9 mouse cellular contexts compared by ENCODE assay signal in the genomic region with DNA sequence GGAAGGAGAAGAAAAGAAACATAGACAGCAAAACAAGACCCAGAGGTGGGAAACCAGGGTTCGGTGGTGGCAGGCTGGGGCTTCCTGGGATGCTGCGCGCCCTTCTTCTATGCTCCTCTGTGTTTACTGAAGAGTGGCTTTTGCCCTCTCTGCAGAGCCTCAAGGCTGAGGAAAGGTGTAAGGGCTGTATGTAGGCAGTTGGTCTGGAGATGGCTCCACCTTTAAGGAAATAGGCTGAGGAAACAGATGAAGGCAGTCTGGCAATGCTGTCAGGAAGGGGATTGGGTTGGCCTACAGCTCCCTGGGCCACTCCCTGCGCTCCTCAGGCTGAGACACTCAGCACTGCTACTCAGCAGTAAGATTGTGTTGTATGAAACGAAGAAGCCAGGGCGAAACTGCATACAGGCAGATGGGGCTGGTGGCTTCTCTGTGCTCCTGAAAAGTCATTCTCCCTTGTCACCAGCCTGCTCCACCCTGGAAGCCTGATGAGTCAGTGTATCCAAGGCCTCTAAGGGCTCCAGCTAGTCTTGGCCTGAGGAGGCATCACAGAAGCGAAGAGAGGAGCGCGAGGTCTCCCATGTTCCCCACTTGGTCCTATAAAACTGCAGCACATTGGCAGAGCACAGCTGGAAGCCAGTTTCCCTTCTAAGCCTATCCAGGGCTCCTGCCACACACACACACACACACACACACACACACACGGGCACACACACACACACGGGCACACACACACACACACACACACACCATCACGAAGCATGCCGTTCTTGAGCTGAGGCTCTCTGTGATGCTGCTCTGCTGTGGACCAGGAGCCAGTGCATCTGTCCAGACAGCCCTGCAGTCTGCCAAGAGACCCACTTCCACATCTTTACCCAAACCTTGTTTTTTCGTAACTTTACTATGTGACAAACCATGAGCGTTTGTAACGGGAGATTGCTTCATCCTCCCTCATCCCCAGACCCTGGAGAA.
DNase-seq lines count a peak whose midpoint lies in the region; ATAC-seq and TF ChIP-seq lines count a peak whose summit lies in the region.
"Had no signal": no experiment of that assay in that cellular context is flagged by ENCODE, and none has a peak within 500 bp of the region (broad histone marks: within the 10 kb centered on the region; RNA-seq: fewer than 3 reads in every experiment).

No protein-coding gene starts in this region.

- 53% methylated on average over 16 of the region's 16 CpGs for WGBS in embryonic facial prominence, embryonic 10.5 days
- 44% methylated on average over 16 of the region's 16 CpGs for WGBS in hindbrain, embryonic 10.5 days
- 54% methylated on average over 14 of the region's 16 CpGs for WGBS in midbrain, postnatal 0 days

- no peak for TF ChIP-seq CTCF in gastrocnemius, adult 2 months (IDR thresholded peaks at IDR 0.05)
- no peak for TF ChIP-seq CTCF in midbrain, postnatal 0 days (IDR thresholded peaks at IDR 0.05)

- H3K36me3 ChIP-seq in embryonic facial prominence, embryonic 10.5 days (replicated peaks) = no peaks in the 10 kb centered on the region
- H3K36me3 ChIP-seq in hindbrain, embryonic 10.5 days = no peaks in the 10 kb centered on the region
- no peaks in the 10 kb centered on the region for H3K36me3 ChIP-seq in midbrain, postnatal 0 days (ENCODE audit: insufficient read depth, low read length)

- 0 out of 2 replicates have a peak overlapping the region, but pooled peaks have one; percentile 14 for H3K9ac ChIP-seq in midbrain, postnatal 0 days (replicated peaks; ENCODE audit: low read length, poor library complexity, severe bottlenecking)

- DNase-seq in gastrocnemius, adult 2 months = peak; percentile 30
- no peak for DNase-seq in gastrocnemius, postnatal 36 days
- DNase-seq in embryonic facial prominence, embryonic 10.5 days (ENCODE audit: low spot score) = peak; percentile 26
- no peak for DNase-seq in hindbrain, embryonic 10.5 days (ENCODE audit: low spot score)
- no peak for DNase-seq in midbrain, postnatal 0 days (ENCODE audit: low spot score)
- no peak for DNase-seq in thymus, postnatal 25 days
- DNase-seq in cerebellum, adult 11-12 months = no peak
- no peak for DNase-seq in Muller cell, postnatal 12 days (ENCODE audit: inconsistent ontology term)

- peaks cover 5% of the 10 kb centered on the region; the same call in 1 of the 2 replicates for H3K27me3 ChIP-seq in embryonic facial prominence, embryonic 10.5 days (replicated peaks; ENCODE audit: low read depth, poor library complexity, severe bottlenecking)
- H3K27me3 ChIP-seq in hindbrain, embryonic 10.5 days (ENCODE audit: insufficient read depth, poor library complexity, severe bottlenecking) = no peaks in the 10 kb centered on the region
- H3K27me3 ChIP-seq in midbrain, postnatal 0 days (ENCODE audit: insufficient read depth, low read length) = no peaks in the 10 kb centered on the region
- H3K27me3 ChIP-seq: CH12.LX had no signal

- no peaks in the 10 kb centered on the region for H3K9me3 ChIP-seq in embryonic facial prominence, embryonic 10.5 days
- H3K9me3 ChIP-seq in hindbrain, embryonic 10.5 days = no peaks in the 10 kb centered on the region
- H3K9me3 ChIP-seq in midbrain, postnatal 0 days (ENCODE audit: low read length) = no peaks in the 10 kb centered on the region

- 0 out of 2 replicates have a peak, but pooled peaks have one; percentile 21 for ATAC-seq in midbrain, postnatal 0 days (ENCODE audit: low FRiP score)

- H3K27ac ChIP-seq in gastrocnemius, adult 2 months = peak overlapping the region; percentile 76
- H3K27ac ChIP-seq in embryonic facial prominence, embryonic 10.5 days (replicated peaks) = peak overlapping the region; percentile 86
- H3K27ac ChIP-seq in hindbrain, embryonic 10.5 days = peak overlapping the region; percentile 94
- H3K27ac ChIP-seq in midbrain, postnatal 0 days (ENCODE audit: low read depth, low read length) = no peak overlapping the region

- peaks cover 43% of the 10 kb centered on the region for H3K4me1 ChIP-seq in embryonic facial prominence, embryonic 10.5 days
- peaks cover 60% of the 10 kb centered on the region for H3K4me1 ChIP-seq in hindbrain, embryonic 10.5 days (replicated peaks)
- no peaks in the 10 kb centered on the region for H3K4me1 ChIP-seq in midbrain, postnatal 0 days (ENCODE audit: insufficient read depth, low read length)

- intact Hi-C loops in gastrocnemius, adult 2 months (cut with DNase I) = no loop called here
- intact Hi-C loops in gastrocnemius, postnatal 36 days (cut with DNase I) = no loop called here

- 0 out of 2 replicates have a peak overlapping the region, but pooled peaks have one; percentile 4 for H3K4me2 ChIP-seq in midbrain, postnatal 0 days (ENCODE audit: low read depth, low read length, poor library complexity, severe bottlenecking)

- H3K4me3 ChIP-seq in gastrocnemius, adult 2 months = peak overlapping the region; percentile 30; the same call in 1 of the 2 replicates
- peak overlapping the region; percentile 14; the same call in 1 of the 2 replicates for H3K4me3 ChIP-seq in embryonic facial prominence, embryonic 10.5 days
- H3K4me3 ChIP-seq in hindbrain, embryonic 10.5 days = peak overlapping the region; percentile 28
- no peak overlapping the region for H3K4me3 ChIP-seq in midbrain, postnatal 0 days (ENCODE audit: low read depth, low read length)

Comparison
In these comparisons a context has a peak if more than half of its experiments do, and no peak if none do; other contexts are left out.
1. DNase-seq: peak in gastrocnemius, adult 2 months (single experiment) and embryonic facial prominence, embryonic 10.5 days (single experiment); none in gastrocnemius, postnatal 36 days (0 of 2), hindbrain, embryonic 10.5 days (single experiment), midbrain, postnatal 0 days (single experiment), thymus, postnatal 25 days (single experiment), cerebellum, adult 11-12 months (single experiment) and Muller cell, postnatal 12 days (single experiment).